ENCODE assay signal across 9 mouse cellular contexts in the genomic region with DNA sequence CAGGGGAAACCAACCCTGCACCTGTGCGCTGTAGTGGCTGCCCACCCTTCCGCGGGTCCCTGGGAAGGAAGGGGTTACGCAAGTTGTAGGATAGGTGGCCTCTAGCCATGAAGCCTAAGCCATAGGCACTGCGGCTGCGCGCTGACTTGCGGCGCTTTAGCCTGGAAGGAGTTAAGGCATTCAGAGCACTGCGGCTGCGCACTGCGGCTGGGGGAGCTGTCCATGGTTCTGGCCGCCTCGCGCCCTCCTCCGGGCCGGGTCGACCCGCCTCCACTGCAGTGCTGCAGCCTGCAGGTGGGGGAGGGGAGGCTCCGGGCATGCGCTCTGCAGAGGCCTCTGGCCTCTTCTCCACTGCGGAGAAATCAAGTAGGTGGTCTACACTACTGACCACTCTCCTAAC. TPM values are rescaled to one million over a fixed set of nuclear protein-coding genes. Genes with fewer than 3 reads are reported as not detected.
DNase-seq lines count a peak whose midpoint lies in the region; ATAC-seq and TF ChIP-seq lines count a peak whose summit lies in the region.
"Had no signal": no experiment of that assay in that cellular context is flagged by ENCODE, and none has a peak within 500 bp of the region (broad histone marks: within the 10 kb centered on the region; RNA-seq: fewer than 3 reads in every experiment).

No protein-coding gene starts in this region.

- H3K27me3 ChIP-seq in E14TG2a.4 (ENCODE audit: insufficient read depth, low read length), result peaks cover 10% of the 10 kb centered on the region
- H3K27me3 ChIP-seq in forebrain, postnatal 0 days (ENCODE audit: insufficient read depth, low read length), result peaks cover 17% of the 10 kb centered on the region
- H3K27me3 ChIP-seq in neural tube, embryonic 15.5 days (replicated peaks), result peaks cover 14% of the 10 kb centered on the region

- peak overlapping the region; percentile 87 for H3K9ac ChIP-seq in forebrain, postnatal 0 days
- peak overlapping the region; percentile 56 for H3K9ac ChIP-seq in neural tube, embryonic 15.5 days (replicated peaks)

- peak overlapping the region; percentile 93 for H3K4me3 ChIP-seq in E14TG2a.4 (replicated peaks; ENCODE audit: low read length)
- peak overlapping the region; percentile 47 for H3K4me3 ChIP-seq in forebrain, postnatal 0 days (ENCODE audit: low read depth, low read length)
- H3K4me3 ChIP-seq in lung, adult 2 months (replicated peaks; ENCODE audit: extremely low read depth, low read depth, low read length), result peak overlapping the region; percentile 25
- H3K4me3 ChIP-seq in neural tube, embryonic 15.5 days (replicated peaks), result peak overlapping the region; percentile 73

- no peaks in the 10 kb centered on the region for H3K9me3 ChIP-seq in E14TG2a.4 (ENCODE audit: low read length)
- H3K9me3 ChIP-seq in forebrain, postnatal 0 days (ENCODE audit: low read length), result no peaks in the 10 kb centered on the region
- H3K9me3 ChIP-seq in neural tube, embryonic 15.5 days (replicated peaks), result no peaks in the 10 kb centered on the region

- 2% methylated on average over 22 of the region's 22 CpGs for WGBS in forebrain, postnatal 0 days
- WGBS in lung, adult 2 months, result 1% methylated on average over 22 of the region's 22 CpGs
- WGBS in neural tube, embryonic 15.5 days, result under 1% methylated on average over 22 of the region's 22 CpGs

- no peak for TF ChIP-seq CTCF in E14TG2a.4 (conservative IDR thresholded peaks at IDR 0.05; ENCODE audit: low read length)
- peak; percentile 39 for TF ChIP-seq CTCF in forebrain, postnatal 0 days (IDR thresholded peaks at IDR 0.05; ENCODE audit: low read depth)
- no peak for TF ChIP-seq CTCF in lung, adult 2 months (IDR thresholded peaks at IDR 0.05; ENCODE audit: insufficient read depth, low read length)

- H3K27ac ChIP-seq in forebrain, postnatal 0 days (ENCODE audit: low read depth, low read length), result peak overlapping the region; percentile 85
- H3K27ac ChIP-seq in neural tube, embryonic 15.5 days (replicated peaks), result peak overlapping the region; percentile 73

- no peak for TF ChIP-seq POLR2A in lung, adult 2 months (IDR thresholded peaks at IDR 0.05; ENCODE audit: borderline replicate concordance, extremely low read depth, low read depth, low read length)

- ATAC-seq in forebrain, postnatal 0 days, result peak; percentile 54
- peak; percentile 57 for ATAC-seq in neural tube, embryonic 15.5 days (ENCODE audit: low FRiP score)

- intact Hi-C loops in heart, postnatal 25 days (cut with DNase I), result no loop called here

- peaks cover 57% of the 10 kb centered on the region for H3K36me3 ChIP-seq in E14TG2a.4 (ENCODE audit: insufficient read depth, low read length)
- H3K36me3 ChIP-seq in forebrain, postnatal 0 days (ENCODE audit: insufficient read depth), result 0 out of 2 replicates have a peak, but pooled peaks cover 3% of the 10 kb centered on the region
- H3K36me3 ChIP-seq in neural tube, embryonic 15.5 days, result peaks cover 7% of the 10 kb centered on the region; the same call in 1 of the 2 replicates

- peak overlapping the region; percentile 97 for H3K4me2 ChIP-seq in forebrain, postnatal 0 days (ENCODE audit: low read depth)
- H3K4me2 ChIP-seq in neural tube, embryonic 15.5 days, result peak overlapping the region; percentile 90

- peaks cover 81% of the 10 kb centered on the region for H3K4me1 ChIP-seq in E14TG2a.4 (replicated peaks; ENCODE audit: low read depth, low read length)
- 0 out of 2 replicates have a peak, but pooled peaks cover 29% of the 10 kb centered on the region for H3K4me1 ChIP-seq in forebrain, postnatal 0 days (ENCODE audit: insufficient read depth)
- 0 out of 2 replicates have a peak, but pooled peaks cover 3% of the 10 kb centered on the region for H3K4me1 ChIP-seq in lung, adult 2 months (ENCODE audit: control insufficient read depth, insufficient read depth, low read length)
- peaks cover 53% of the 10 kb centered on the region for H3K4me1 ChIP-seq in neural tube, embryonic 15.5 days

- DNase-seq in cerebellum, adult 11-12 months, result peak; percentile 99
- DNase-seq in forebrain, postnatal 0 days, result peak; percentile 94
- peak; percentile 20 for DNase-seq in heart, postnatal 25 days (ENCODE audit: low spot score)
- peak; percentile 86 to 92 for DNase-seq in layer of hippocampus, adult 18-20 months (ENCODE audit: low spot score in 2 of 2)
- DNase-seq in lung, adult 2 months, result peak; percentile 79
- peak; percentile 78 for DNase-seq in testis, postnatal 14 days (ENCODE audit: low spot score)

RNA-seq across cellular contexts. Expression of a gene that starts 3.3 kb away (rescaled TPM):
- total RNA-seq in forebrain, postnatal 0 days (2014; rRNA removed), result 6.0 and 8.6 TPM in 2 replicates
- 4.2 and 5.2 TPM in 2 replicates for polyA plus RNA-seq in forebrain, postnatal 0 days (2015; fragmentation: Nextera tagmentation; extraction: Ambion mirVana)
- 1 to 10 TPM; 1.9 to 2.3 TPM for total RNA-seq in heart, postnatal 25 days (2021)
- 100 to 1,000 TPM; 164 to 170 TPM for total RNA-seq in layer of hippocampus, adult 18-20 months (2021)
- polyA plus RNA-seq in lung, adult 2 months (2012; rRNA removed), result 36.0 and 42.5 TPM in 2 replicates
- polyA plus RNA-seq in neural tube, embryonic 15.5 days (2015; fragmentation: Nextera tagmentation; extraction: Ambion mirVana), result 7.2 and 8.0 TPM in 2 replicates

RNA-seq across cellular contexts. Expression of a gene that starts 21.6 kb away (rescaled TPM):
- total RNA-seq in forebrain, postnatal 0 days (2014; rRNA removed), result 0.08 and 0.24 TPM in 2 replicates
- 0.35 and 0.71 TPM in 2 replicates for polyA plus RNA-seq in forebrain, postnatal 0 days (2015; fragmentation: Nextera tagmentation; extraction: Ambion mirVana)
- under 1 TPM; 0.31 to 0.64 TPM for total RNA-seq in heart, postnatal 25 days (2021)
- total RNA-seq in layer of hippocampus, adult 18-20 months (2021), result not detected
- 576 and 610 TPM in 2 replicates for polyA plus RNA-seq in lung, adult 2 months (2012; rRNA removed)
- 1.1 and 4.9 TPM in 2 replicates for polyA plus RNA-seq in neural tube, embryonic 15.5 days (2015; fragmentation: Nextera tagmentation; extraction: Ambion mirVana)
- polyA plus RNA-seq: C2C12 had no signal

RNA-seq across cellular contexts. Expression of a gene that starts 40.0 kb away (rescaled TPM):
- 44.1 and 45.9 TPM in 2 replicates for total RNA-seq in forebrain, postnatal 0 days (2014; rRNA removed)
- polyA plus RNA-seq in forebrain, postnatal 0 days (2015; fragmentation: Nextera tagmentation; extraction: Ambion mirVana), result 49.9 and 51.1 TPM in 2 replicates
- total RNA-seq in heart, postnatal 25 days (2021), result 10 to 100 TPM; 40.7 to 48.4 TPM
- 10 to 100 TPM; 64.9 to 68.5 TPM for total RNA-seq in layer of hippocampus, adult 18-20 months (2021)
- 194 and 216 TPM in 2 replicates for polyA plus RNA-seq in lung, adult 2 months (2012; rRNA removed)
- polyA plus RNA-seq in neural tube, embryonic 15.5 days (2015; fragmentation: Nextera tagmentation; extraction: Ambion mirVana), result 54.0 and 62.0 TPM in 2 replicates

RNA-seq across cellular contexts. Expression of a gene that starts 45.1 kb away (rescaled TPM):
- 14.1 and 16.2 TPM in 2 replicates for total RNA-seq in forebrain, postnatal 0 days (2014; rRNA removed)
- 14.2 and 14.3 TPM in 2 replicates for polyA plus RNA-seq in forebrain, postnatal 0 days (2015; fragmentation: Nextera tagmentation; extraction: Ambion mirVana)
- total RNA-seq in heart, postnatal 25 days (2021), result 10 to 100 TPM; 12.5 to 12.8 TPM
- total RNA-seq in layer of hippocampus, adult 18-20 months (2021), result 10 to 100 TPM in 1 of 2 experiments, 1 to 10 TPM in 1; 9.4 to 13.2 TPM
- 34.3 and 38.3 TPM in 2 replicates for polyA plus RNA-seq in lung, adult 2 months (2012; rRNA removed)
- polyA plus RNA-seq in neural tube, embryonic 15.5 days (2015; fragmentation: Nextera tagmentation; extraction: Ambion mirVana), result 18.8 and 38.9 TPM in 2 replicates

Comparison
In these comparisons a context has a peak if more than half of its experiments do, and no peak if none do; other contexts are left out.
1. Peak in every context shown above with its lines: DNase-seq, ATAC-seq, H3K4me3 ChIP-seq and H3K27ac ChIP-seq.
2. H3K4me3 ChIP-seq: peak in every context shown above with its lines; median percentile 93 in E14TG2a.4; 73 in neural tube, embryonic 15.5 days; 47 in forebrain, postnatal 0 days; 25 in lung, adult 2 months.
3. DNase-seq: peak in every context shown above with its lines; median percentile 99 in cerebellum, adult 11-12 months; 94 in forebrain, postnatal 0 days; 89 in layer of hippocampus, adult 18-20 months; 79 in lung, adult 2 months; 78 in testis, postnatal 14 days; 20 in heart, postnatal 25 days.
4. RNA of a gene that starts 3.3 kb away (total RNA-seq): 164 to 170 TPM in layer of hippocampus, adult 18-20 months; 6.0 to 8.6 TPM in forebrain, postnatal 0 days and 1.9 to 2.3 TPM in heart, postnatal 25 days; every median in the first group is over 10 times any median in the second.